Mouse (Mus musculus) layer of hippocampus, adult 11-12 months (tissue): Measurements from ENCODE around the gene Vcam1.
A peak's percentile ranks its signal among the peaks of the same experiment; 100 is the strongest.

ENCODE experiments used
- DNase-seq: peaks from one replicate; pipeline ENCODE4 v3.0.0; 2022; ENCODE audit warnings: low spot score

Gene Vcam1

DNA sequence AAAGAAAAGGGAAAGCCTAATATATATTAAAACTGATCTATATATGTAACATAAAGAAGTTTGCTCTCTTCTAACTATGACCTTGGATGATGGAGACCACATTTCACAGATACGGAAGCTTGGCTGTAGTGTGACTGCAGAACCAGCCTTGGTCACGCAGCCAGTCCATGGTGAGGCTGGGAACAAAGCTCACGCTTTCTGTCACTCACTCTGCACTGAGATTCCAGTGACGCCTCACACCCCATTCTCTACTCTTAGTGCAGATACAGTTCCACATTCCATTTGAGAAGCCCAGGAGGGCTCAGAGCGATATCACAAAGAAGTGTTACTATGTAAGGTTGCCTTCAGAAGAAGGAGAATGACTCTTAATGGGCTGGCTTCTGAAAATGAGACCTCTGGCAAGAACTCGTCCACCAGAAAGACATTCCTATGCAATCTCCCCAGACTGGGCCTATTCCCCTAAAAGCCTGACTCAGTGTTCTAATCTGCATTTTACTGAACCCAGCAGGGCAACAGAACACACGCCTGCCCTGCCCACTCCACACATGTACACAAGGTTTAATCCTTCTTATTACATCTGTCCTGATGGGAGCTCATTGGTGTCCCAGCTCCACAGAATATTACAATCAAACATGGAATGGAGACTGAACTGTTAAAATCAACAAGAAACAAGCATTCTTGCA, 2.8 kb downstream of the Vcam1 start:
- no peak for DNase-seq

DNA sequence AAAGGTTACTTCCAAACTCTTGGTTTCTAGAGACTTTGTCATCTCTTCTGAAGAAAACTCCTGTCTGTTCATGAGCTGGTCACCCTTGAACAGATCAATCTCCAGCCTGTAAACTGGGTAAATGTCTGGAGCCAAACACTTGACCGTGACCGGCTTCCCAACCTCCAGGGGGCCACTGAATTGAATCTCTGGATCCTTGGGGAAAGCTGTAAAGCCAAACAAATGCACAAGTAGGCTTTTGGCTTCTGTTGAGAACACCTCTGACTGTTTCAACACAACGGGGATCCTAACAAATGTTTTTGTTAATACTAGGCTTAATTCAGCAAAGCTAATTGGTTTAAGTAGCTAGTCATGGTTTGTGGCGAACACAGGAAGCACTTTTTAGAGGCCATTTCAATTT, 3.4 kb downstream of the Vcam1 start:
- no peak for DNase-seq

DNA sequence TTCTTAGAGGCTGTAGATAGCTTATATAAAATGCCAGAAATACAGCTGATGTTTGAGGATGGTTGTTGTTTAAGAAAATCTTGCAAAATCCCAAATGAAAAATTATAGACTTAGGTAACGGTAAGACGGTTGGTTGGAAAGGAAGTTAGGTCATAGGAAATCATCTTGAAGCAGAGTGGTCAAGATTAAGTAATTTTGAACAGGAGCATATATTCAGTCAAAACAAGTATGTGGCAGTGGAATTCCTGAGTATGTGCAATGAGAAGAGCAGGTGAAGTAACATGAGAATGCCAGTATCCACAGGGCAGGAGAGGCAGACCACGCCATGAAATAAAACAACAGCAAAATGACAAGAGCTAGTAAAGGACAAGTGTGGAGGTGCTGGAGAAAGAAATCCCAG, 5.7 kb downstream of the Vcam1 start:
- DNase-seq, result no peak

DNA sequence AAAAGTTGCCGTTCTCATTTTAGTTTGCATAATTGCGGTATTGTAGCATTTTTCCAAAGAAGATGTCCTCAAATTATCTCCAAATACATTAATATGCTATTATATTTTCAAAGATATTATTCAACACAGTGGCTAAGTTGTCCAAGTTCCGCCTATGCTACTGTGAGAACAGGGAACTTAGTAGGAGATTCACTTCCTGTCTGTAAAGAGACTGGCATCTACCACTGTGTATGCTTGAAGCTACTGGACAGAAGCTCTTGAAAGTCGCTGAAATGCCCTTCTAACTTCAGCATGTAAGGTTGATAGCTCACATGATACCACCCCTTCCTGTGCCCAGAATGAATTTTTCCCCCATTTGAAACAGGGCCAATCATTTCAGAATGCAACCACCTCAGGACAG, 6.8 kb downstream of the Vcam1 start:
- no peak for DNase-seq

DNA sequence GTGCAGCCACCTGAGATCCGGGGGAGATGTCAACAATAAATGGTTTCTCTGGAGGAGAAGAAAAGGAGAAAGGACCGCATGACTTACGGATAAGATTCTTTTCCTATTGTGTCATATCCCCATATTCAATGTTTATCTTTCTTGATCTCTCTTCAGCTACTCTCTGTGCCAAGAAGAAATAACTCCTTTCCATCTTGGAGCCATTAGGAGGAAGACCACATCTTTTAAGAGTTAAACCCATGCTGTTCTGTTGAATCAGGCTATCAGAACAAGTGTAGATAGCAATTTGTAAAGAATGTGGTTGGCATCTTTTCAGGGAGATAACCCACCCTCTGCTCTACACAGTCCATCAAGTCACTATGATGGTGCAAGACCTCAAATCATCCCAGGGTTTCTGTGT, 8.5 kb downstream of the Vcam1 start:
- DNase-seq, result no peak

DNA sequence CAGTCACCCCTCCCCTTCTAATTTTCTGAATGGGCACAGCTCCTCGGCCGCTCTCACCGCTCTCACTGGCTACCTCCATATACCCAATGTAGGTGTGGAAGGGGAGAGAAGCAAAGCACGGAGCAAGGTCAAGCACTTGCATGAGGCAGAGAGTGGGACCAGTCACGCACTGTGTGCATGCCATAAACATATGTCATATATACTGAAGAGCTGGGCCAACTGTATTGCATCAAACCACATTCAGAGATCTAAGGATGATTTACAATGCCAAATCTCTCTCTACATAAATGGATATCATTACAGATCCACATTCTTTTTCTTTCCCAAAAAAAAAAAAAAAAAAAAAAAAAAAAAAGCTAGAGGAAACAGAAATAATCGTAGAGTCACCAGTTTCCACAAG, 9.1 kb downstream of the Vcam1 start:
- no peak for DNase-seq

DNA sequence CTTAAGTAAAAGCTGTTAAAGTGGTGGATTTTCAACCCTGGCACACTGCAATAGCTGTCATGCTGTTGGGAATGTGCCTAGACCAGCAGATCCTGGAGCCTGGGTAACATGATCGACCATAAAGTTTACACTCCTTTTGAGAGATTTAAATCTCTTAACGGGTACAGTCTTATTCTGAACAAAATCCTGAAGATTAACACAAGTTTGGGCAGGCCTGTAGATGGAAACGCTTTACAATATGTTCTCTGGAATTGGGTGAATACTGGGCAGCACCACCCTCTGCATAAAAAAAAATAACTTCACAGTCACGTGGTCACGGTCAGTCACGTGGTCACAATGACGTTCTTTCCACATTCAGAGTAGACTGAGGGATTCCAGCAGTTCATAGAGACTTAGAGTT, 10.3 kb downstream of the Vcam1 start:
- no peak for DNase-seq

DNA sequence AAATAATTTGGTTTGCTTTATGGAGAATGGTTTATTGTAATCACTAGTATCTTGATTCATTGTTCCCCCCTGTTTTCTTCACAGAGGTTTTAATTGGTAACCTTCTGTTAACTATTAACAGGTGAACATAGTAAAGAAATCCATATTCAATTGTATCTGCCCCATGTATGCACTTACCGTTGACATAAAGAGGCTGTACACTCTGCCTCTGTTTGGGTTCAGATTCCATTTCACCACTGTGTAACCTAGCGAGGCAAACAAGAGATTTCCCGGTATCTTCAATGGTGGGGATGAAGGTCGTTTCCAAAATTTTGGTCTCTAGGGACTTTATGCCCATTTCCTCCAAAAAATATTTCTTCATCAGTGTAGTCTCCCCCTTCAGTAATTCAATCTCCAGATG, 12.4 kb downstream of the Vcam1 start:
- DNase-seq, result no peak

DNA sequence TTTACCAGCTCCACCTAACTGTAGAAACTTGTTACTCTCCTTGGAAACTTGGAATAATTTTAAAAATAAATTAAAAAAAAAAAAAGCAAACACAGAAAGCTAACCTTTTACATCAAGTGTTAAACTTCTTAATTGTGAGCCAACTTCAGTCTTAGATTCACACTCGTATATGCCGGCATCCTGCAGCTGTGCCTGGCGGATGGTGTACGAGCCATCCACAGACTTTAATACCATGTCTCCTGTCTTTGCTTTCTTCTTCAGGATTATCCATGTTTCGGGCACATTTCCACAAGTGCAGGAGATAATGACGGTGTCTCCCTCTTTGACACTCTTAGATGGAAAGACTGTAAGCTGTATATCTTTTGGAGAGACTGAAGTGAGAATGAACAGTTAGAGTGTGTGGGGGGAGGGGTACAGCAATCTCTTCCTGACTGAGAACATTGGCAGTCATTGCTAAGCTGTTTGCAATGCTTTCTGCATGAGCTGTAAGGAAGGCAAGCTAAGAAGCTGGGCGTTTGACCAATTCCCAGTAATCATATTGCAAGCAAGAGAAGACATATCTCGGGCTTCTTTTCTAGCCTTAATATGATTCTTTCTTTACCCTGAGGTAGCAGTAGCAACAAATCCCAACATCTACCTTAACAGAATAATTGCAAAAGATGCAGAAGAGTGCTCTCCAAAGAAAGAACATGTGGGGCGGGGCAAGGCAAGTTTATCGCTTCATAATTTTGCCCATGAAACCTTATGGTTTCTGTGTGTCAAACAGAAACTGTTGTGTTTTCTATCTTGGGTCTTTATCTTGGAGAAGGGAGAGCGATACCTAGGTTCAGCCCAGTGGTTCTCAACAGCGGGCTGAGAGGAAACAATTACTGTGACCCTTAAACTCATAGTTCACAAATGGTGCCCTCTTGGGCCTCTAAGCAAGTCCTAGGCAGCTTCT, 15.0 kb downstream of the Vcam1 start:
- DNase-seq, result peak; percentile 14

DNA sequence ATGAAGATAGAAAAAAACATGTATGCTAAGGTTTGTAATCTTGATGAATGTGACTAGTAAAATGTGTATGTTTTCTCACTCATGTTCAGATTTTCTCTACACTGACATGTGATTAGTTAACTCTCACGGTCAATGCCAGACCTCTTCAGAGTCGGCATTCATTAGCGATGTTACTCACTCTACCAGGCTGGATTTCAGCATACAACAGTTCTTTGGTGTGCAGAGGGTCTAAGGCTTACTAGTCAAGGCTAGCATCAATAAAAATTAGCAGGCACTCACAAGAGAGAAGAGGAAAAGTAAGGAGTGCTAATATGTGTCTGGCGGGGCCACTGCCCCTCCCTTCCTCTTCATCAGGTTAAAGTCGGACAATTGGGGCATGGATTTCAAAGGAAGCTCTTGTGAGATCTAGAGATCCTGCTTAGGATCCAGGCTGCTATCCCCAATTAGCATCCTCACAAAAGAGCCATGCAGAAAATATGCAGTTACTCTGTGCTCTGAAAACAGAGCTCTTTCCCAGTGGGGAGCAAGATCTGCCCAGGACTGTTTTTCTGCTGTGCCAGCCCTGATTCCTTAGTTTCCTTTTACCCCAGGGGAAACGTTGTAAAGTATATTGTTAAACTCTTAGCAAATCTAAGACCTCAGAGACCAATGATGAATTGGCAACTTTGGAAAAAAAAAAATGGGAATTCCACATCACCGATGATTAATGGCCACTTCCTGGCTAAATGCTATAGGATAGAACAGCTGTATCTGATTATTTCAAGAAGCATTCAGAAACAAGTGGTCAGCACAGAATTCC, 15.8 kb downstream of the Vcam1 start:
- DNase-seq, result no peak

DNA sequence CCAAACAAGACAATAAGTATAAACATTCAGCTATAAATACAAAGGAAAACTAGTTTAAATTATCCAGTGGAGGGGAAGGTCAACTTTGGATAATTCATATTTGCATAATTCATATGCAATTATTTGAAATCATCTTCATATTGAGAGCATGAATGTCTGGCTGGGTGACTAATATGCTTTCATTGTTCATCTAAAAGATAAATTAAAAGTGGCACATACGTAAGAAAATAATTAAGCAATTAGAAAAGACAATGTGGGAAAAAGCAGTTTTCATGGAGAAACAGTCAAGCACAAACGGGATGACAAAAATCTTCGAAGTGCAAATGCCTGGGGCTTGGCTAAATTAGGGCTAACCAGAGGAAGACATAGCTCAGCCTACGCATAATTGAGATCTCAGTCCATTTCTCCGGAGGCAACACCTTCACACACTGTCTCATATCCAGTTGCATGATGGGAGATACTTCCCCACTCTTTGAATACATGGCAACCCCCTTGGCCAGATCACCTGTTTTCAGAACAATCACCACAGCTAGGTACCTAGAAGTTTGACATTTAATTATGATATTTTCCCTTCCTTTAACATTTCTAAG, 16.6 kb downstream of the Vcam1 start:
- DNase-seq, result no peak

DNA sequence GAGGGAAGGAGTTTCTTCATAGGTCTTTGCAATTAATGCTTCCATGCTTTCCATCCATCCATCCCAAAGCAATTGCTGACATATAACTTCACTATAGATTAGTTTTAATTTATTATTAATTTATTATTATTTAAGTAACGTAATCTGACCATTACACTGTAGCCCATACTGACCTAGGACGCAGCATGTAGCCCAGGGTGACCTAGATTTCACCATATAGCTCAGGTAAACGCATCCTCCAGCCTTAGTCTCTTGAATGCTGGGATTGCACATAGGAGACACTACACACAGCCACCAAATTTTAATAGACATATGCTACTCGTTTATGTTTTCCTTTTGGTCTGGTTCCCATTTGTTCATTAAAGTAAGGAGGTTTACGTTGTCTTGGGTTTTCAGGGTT, 23.8 kb downstream of the Vcam1 start:
- no peak for DNase-seq

DNA sequence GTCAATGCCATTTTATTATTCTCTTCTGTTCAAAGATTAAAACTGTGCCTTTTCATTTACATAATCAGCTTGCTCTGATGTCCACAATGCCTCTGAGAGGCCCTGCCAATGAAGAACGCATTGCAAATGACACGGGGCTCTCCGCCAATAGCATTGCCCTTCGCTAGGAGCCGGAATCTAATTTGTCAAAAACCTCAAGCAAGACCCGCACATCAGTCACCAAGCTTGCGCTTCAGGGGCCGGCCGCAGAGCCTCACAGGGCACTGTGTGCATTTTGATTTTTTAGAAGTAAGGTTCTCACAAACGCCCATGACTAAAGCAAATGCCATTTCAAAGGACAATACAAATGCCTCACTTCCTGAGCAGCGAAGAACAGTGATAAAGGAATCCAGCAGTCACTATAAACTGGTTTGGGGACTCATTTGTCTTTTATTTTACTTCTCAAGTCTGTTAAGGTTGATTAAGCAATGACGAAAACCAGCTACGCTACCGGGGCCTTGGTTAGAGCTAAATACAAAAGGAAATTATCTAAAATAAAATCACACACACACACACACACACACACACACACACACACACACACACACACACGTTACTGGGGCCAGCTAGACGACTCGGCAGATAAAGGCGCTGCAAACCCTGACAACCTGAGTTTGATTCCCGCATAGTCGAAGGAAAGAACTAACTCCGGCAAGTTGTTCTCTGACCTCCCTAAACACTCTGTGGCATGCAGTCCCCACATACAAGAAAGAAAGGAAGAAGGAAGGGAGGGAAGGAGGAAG, 24.4 kb downstream of the Vcam1 start:
- peak; percentile 45 for DNase-seq

DNA sequence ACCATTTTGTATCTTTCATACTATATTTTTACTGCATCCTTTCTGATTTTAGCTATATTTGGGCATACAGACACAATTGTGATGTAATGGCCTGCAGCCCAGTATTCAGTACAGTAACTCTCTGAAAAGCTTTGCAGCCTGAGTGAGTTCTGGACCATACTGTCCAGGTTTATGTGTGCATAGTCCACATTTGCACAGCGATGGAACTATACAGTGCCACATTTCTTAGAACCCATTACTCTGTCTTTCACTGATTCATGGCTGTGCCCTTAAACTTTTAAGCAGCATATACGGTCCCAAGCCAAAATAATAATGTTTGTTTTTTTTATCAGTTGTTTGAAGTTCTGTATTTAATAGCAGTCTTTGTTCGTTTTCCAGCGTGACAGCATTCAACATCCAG, 25.2 kb downstream of the Vcam1 start:
- DNase-seq, result no peak

DNA sequence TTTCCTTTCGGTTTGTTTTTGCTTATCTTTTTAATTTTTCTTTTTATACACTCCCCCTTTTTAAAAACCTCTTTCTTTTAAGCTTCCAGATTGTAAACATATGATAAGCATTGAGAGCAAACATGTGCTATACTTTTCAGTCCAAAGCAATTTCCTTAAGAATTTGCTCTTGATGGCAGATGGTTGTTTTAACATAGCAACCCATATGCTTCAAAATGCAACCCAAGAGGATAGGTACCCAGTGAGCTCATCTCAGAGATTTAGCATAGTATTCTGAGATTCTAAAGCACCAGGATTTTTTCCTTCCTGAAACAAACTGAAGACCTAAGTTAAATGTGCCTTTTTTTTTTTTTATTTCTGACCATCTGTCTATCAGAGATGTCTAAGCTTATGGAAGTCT, 28.6 kb downstream of the Vcam1 start:
- no peak for DNase-seq

DNA sequence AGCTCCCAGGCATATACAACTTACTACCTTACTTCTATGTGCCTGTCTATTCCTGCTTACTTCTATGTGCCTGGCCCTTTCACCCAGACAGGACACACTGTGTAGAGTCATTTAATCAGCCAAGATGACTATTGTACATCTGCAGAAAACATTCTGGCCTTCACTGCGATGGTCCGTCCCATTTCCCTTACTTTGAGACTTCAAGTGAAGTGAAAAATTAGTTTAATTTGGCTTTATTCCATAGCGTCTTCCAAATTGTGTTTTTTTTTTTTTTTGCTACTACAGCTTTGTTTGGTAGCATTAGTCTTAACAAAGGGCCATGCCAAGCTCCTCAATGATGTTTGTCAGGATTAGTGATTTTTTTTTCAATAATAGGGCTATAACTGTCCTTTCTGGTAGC, 33.6 kb downstream of the Vcam1 start:
- no peak for DNase-seq

DNA sequence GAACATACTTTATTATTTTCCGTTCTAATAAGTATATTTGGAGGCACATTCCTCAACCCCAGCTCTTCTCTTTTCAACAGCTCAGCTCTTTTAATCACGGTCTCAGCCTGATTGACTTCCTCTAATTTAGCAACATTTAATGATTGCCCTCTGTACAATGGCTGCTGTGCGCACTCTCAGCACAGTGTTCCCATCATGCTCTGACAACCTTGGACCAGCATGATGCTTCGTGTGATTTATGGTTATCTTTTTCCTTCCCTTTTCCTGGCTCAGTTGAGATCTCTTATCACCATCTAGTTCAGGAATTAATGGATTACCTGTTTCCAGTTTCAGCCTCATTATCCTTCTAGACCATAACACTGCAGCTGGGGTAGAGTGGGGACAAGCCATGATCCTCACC, 34.2 kb downstream of the Vcam1 start:
- DNase-seq, result no peak

DNA sequence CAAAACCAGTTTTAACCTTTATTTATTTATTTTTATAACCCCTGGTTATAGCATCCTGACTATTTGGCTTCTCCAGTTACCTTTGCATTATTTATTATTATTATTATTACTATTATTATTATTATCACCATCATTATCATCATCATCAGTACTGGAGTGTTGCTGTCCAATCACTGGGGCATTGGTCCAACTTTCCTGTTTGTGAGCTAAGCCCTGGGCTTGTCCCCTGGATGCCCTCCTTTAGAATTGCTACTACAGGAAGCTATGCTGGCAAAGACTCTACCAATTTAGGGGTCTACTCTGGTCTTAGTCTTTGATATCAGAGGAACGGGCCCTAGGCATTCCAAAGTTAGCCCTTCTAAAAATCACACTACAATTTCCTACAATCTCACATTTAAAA, 34.6 kb downstream of the Vcam1 start:
- no peak for DNase-seq

DNA sequence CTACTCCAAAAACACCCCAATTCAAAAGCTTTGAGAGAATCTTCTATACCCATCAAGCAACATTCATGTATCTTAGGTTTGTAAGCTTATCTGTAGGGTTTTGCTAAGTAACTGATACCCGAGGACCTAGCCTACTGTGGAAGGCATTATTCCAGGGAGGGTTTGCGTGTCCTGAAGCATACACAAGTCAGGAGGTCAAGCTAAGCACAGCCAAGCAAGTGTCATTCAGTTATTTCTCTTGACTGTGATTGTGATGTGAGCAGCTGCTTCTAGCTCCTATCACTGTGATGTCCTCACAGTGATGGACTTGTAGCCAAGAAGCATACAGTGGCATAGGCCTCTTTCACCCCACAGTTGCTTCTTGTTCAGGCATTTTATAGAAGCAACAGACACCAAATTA, 35.2 kb downstream of the Vcam1 start:
- DNase-seq, result no peak

DNA sequence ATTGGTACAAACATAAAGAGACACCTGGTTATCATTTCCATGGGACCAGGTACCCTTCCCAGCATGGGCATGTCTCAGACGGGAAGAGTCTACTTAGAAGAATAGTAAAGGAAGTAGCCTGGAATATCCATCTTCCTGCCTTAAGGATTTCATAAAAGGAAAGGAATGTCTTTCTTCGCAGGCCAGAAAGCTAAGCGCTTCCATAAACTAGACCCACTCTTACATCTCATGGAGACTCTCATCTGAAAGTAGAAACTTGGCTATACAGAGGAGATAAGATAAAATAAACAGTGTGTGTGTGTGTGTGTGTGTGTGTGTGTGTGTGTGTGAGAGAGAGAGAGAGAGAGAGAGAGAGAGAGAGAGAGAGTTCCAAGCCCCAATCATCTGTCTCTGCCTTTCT, 36.9 kb downstream of the Vcam1 start:
- no peak for DNase-seq

DNA sequence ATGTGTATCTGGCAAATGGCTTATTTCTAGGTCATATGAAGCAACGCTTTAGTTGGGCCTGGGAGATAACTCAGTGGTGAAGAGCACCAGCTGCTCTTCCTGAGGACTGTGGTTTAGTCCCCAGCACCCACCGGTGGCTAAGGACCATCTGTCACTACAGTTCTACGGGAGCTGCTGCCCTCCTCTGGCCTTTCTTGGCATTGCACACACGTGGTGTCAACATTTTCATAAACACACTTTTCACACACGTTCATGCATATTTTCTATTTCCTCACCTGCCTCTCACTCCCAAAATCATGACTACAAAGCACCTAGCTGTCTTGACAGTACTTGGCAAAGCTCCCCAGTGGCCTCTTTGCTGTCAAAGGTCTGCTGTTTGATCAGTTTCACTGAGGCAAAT, 37.8 kb downstream of the Vcam1 start:
- DNase-seq, result no peak

DNA sequence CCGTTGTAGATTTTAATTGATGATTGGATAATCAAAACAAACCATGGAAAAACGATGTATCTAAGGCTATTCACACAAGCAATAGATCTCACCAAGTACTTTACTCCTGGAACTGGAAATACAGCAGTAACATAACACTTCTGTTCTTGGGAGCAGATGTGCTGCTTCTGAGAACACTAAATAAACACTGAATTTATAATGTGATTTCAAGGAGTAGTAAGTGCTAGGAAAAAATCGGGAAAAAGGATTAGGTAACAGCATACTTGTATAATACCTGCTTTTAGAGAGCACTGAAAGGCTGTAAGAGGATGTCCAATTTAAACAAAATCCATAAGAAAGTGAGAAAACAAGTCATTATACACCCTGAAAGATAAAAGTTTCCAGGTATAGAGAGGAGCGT, 43.5 kb downstream of the Vcam1 start:
- DNase-seq, result no peak
